Mouse (Mus musculus) embryonic facial prominence, embryonic 12.5 days (tissue): ENCODE measurements at regions not wholly inside any gene's neighbourhood (a gene's known extent, or its start where the extent isn't known, plus 50 kb on each side); places are given as distances from the start of the nearest gene placed in this dataset.
A peak's percentile ranks its signal among the peaks of the same experiment; 100 is the strongest.

Experiments
- ATAC-seq: fragments of 200-750 bp; cut with Nextera tagmentation; 2 replicates; pipeline ENCODE4 v1.8.0; 2017; ENCODE audit not compliant: insufficient number of reproducible peaks, insufficient read depth, low FRiP score, low TSS enrichment
- H3K27ac ChIP-seq: fragments of 300-500 bp; sonication (generic); 2 replicates; pipeline ENCODE4 v1.5.1; 2016; ENCODE audit warnings: mild to moderate bottlenecking
- H3K27me3 ChIP-seq: fragments of 300-500 bp; sonication (generic); 2 replicates; pipeline ENCODE4 v1.6.1; 2016; ENCODE audit warnings: mild to moderate bottlenecking, moderate library complexity
- H3K36me3 ChIP-seq: fragments of 300-500 bp; sonication (generic); 2 replicates; pipeline ENCODE4 v1.6.1; 2016; ENCODE audit warnings: mild to moderate bottlenecking
- H3K4me1 ChIP-seq: fragments of 300-500 bp; sonication (generic); 2 replicates; pipeline ENCODE4 v1.6.1; 2016
- H3K4me2 ChIP-seq: fragments of 300-500 bp; sonication (generic); replicated peaks from 2 replicates; pipeline ENCODE4 v1.6.1; 2016; ENCODE audit warnings: mild to moderate bottlenecking, moderate library complexity
- H3K4me3 ChIP-seq: fragments of 300-500 bp; sonication (generic); 2 replicates; pipeline ENCODE4 v1.5.1; 2016; ENCODE audit warnings: mild to moderate bottlenecking
- H3K9ac ChIP-seq: fragments of 300-500 bp; sonication (generic); 2 replicates; pipeline ENCODE4 v1.6.1; 2016; ENCODE audit warnings: mild to moderate bottlenecking, moderate library complexity
- H3K9me3 ChIP-seq: fragments of 300-500 bp; sonication (generic); 2 replicates; pipeline ENCODE4 v1.6.1; 2016; ENCODE audit warnings: mild to moderate bottlenecking, moderate library complexity
- WGBS: fragments of 180-500 bp; shearing (Covaris S2); methylation state at CpG from one replicate; pipeline ENCODE4 v1.1.7; 2016; 5-methylcytosine and 5-hydroxymethylcytosine counted together

GRCm38 (mm10) chr13:37559056-37559455, 214.0 kb downstream of the Ly86 start:
- no peak overlapping the region for H3K27ac ChIP-seq
- no peaks in the 10 kb centered on the region for H3K36me3 ChIP-seq
- H3K9me3 ChIP-seq: no peaks in the 10 kb centered on the region
- H3K4me2 ChIP-seq: no peak overlapping the region
- H3K4me3 ChIP-seq: no peak overlapping the region
- no peak for ATAC-seq
- WGBS: 49% methylated on average over 5 of the region's 5 CpGs
- peaks cover 29% of the 10 kb centered on the region for H3K4me1 ChIP-seq
- no peak overlapping the region for H3K9ac ChIP-seq
- no peaks in the 10 kb centered on the region for H3K27me3 ChIP-seq

GRCm38 (mm10) chr13:37559706-37560313, 214.8 kb downstream of the Ly86 start:
- no peak overlapping the region for H3K27ac ChIP-seq
- H3K4me2 ChIP-seq: no peak overlapping the region
- H3K4me1 ChIP-seq: peaks cover 29% of the 10 kb centered on the region
- H3K9me3 ChIP-seq: no peaks in the 10 kb centered on the region
- no peak for ATAC-seq
- no peaks in the 10 kb centered on the region for H3K36me3 ChIP-seq
- H3K27me3 ChIP-seq: no peaks in the 10 kb centered on the region
- H3K9ac ChIP-seq: no peak overlapping the region
- 69% methylated on average over 7 of the region's 7 CpGs for WGBS
- no peak overlapping the region for H3K4me3 ChIP-seq

DNA sequence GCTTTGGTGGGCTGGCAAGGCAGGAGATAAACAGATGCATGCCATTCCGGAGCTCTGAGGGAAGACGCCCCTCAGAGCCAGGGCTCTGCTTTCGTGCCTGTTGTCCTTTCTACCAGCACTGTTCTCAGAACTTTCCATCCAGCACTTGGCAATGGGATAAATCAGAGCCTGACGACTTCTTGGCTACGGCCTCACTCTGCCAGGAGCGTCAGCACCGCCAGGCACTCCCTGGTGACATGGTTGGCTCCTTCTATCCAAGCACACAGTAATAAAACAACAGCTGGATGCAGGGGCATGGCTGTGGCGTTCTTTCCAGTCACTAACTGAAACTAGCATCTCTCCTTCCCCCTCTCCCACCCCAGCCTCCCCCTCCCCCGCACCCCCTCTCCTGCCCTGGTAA, 215.4 kb downstream of the Ly86 start:
- Histone ChIP-seq H3K9ac (no peak overlapping the region), H3K4me1 (peaks cover 29% of the 10 kb centered on the region), H3K9me3 (no peaks in the 10 kb centered on the region), H3K4me2 (no peak overlapping the region), H3K4me3 (no peak overlapping the region), H3K27me3 (no peaks in the 10 kb centered on the region), H3K36me3 (no peaks in the 10 kb centered on the region), H3K27ac (no peak overlapping the region)
- ATAC-seq: no peak
- 43% methylated on average over 9 of the region's 9 CpGs for WGBS

- Histone ChIP-seq H3K4me1 (peaks cover 29% of the 10 kb centered on the region), H3K4me3 (no peak overlapping the region), H3K9ac (no peak overlapping the region), H3K4me2 (no peak overlapping the region), H3K27ac (no peak overlapping the region), H3K36me3 (no peaks in the 10 kb centered on the region), H3K9me3 (no peaks in the 10 kb centered on the region), H3K27me3 (no peaks in the 10 kb centered on the region)
- ATAC-seq: no peak; the same call in 1 of the 2 replicates
- WGBS: 35% methylated on average over 3 of the region's 3 CpGs
These were observed 215.8 kb downstream of the Ly86 start for GRCm38 (mm10) chr13:37560800-37561199.

DNA sequence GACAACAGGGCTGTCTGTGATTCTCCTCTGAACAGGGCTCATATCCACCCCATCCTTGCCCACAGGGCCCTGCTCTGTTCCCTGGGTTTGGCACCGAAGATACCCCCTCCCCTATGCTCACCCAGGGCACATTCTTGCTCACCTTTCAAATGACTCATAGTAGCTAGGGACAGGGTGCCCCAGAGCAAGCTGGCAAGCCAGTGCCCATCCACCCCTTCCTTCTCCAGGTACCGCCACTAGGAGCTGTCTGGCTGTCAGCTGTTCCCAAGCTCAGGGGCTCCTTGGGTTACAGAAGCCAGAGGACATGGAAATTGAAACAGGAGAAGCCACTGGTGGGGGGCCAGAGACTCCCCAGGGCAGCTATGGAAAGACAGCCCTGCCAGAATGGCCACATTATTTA, 216.4 kb downstream of the Ly86 start:
- H3K9me3 ChIP-seq: no peaks in the 10 kb centered on the region
- no peak overlapping the region for H3K27ac ChIP-seq
- no peaks in the 10 kb centered on the region for H3K36me3 ChIP-seq
- H3K27me3 ChIP-seq: no peaks in the 10 kb centered on the region
- no peak overlapping the region for H3K9ac ChIP-seq
- ATAC-seq: no peak
- H3K4me3 ChIP-seq: no peak overlapping the region
- peaks cover 29% of the 10 kb centered on the region for H3K4me1 ChIP-seq
- no peak overlapping the region for H3K4me2 ChIP-seq
- WGBS: 37% methylated on average over 2 of the region's 2 CpGs

- WGBS: 43% methylated on average over 9 of the region's 9 CpGs
- Histone ChIP-seq H3K36me3 (no peaks in the 10 kb centered on the region), H3K4me3 (no peak overlapping the region), H3K4me2 (no peak overlapping the region), H3K9me3 (no peaks in the 10 kb centered on the region), H3K4me1 (peaks cover 29% of the 10 kb centered on the region), H3K9ac (no peak overlapping the region), H3K27ac (0 out of 2 replicates have a peak overlapping the region, but pooled peaks have one; percentile 30), H3K27me3 (no peaks in the 10 kb centered on the region)
- no peak for ATAC-seq
These were observed 216.1 kb upstream of the Rreb1 start for GRCm38 (mm10) chr13:37562141-37562540.

- 20% methylated on average over 5 of the region's 5 CpGs for WGBS
- H3K27ac ChIP-seq: 0 out of 2 replicates have a peak overlapping the region, but pooled peaks have one; percentile 30
- peak; percentile 53; the same call in 1 of the 2 replicates for ATAC-seq
These were observed 215.5 kb upstream of the Rreb1 start for GRCm38 (mm10) chr13:37562652-37563051.

DNA sequence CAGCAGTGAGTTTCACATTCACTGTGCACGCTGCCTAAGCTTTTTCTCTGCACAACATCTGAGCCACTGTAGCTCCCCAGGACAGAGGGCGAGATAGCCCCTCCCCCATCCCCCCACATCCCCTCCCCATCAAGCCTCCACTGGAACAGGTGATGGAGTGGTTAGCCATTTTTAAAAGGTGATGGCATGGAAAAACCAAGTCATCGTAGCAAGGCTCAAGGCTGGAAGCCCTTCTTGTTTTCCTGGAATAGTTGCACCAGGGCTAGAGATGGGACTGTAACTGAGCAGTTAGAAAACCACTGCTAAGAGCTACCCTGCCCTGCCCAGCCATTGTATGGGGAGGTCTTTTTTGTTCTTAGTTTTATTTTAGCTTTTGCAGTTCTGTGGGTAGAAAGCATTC, 209.1 kb upstream of the Rreb1 start:
- 65% methylated on average over 3 of the region's 3 CpGs for WGBS
- no peaks in the 10 kb centered on the region for H3K4me1 ChIP-seq
- H3K4me3 ChIP-seq: no peak overlapping the region
- H3K36me3 ChIP-seq: no peaks in the 10 kb centered on the region
- H3K27me3 ChIP-seq: no peaks in the 10 kb centered on the region
- H3K27ac ChIP-seq: no peak overlapping the region
- no peak overlapping the region for H3K4me2 ChIP-seq
- H3K9me3 ChIP-seq: no peaks in the 10 kb centered on the region
- H3K9ac ChIP-seq: no peak overlapping the region
- no peak for ATAC-seq

More at GRCm38 (mm10) chr13:37562652-37563051, 215.5 kb upstream of the Rreb1 start:
- H3K4me1 ChIP-seq: peaks cover 29% of the 10 kb centered on the region
- H3K4me3 ChIP-seq: no peak overlapping the region
- no peak overlapping the region for H3K9ac ChIP-seq
- no peaks in the 10 kb centered on the region for H3K9me3 ChIP-seq
- H3K36me3 ChIP-seq: no peaks in the 10 kb centered on the region
- H3K4me2 ChIP-seq: no peak overlapping the region
- H3K27me3 ChIP-seq: no peaks in the 10 kb centered on the region

- Histone ChIP-seq H3K27ac (no peak overlapping the region), H3K9ac (no peak overlapping the region), H3K9me3 (no peaks in the 10 kb centered on the region), H3K4me1 (no peaks in the 10 kb centered on the region), H3K27me3 (no peaks in the 10 kb centered on the region), H3K36me3 (no peaks in the 10 kb centered on the region), H3K4me3 (no peak overlapping the region), H3K4me2 (no peak overlapping the region)
- no peak for ATAC-seq
- WGBS: 86% methylated on average over 3 of the region's 3 CpGs
These were observed 208.7 kb upstream of the Rreb1 start for GRCm38 (mm10) chr13:37569486-37569885.

DNA sequence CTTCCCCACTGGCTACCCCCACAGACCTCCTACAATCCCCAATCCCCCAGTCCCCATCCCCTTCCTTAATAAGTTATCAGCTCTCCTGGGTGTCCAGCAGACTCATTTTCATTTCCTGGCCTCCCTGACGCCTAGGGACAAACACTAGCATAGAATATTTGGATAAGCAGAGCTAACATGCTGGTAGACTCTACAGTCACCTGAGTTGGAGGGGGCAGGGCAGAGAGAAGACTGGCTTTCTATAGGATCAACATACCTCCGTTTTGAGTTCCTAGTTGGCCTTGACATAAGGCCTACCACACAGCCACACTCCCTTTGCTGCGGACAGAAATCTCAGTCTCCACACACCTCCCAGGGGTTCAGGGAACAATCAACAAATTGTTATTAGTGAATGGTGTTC, 205.2 kb upstream of the Rreb1 start:
- Histone ChIP-seq H3K27me3 (no peaks in the 10 kb centered on the region), H3K4me1 (no peaks in the 10 kb centered on the region), H3K9me3 (no peaks in the 10 kb centered on the region), H3K9ac (no peak overlapping the region), H3K4me2 (no peak overlapping the region), H3K27ac (no peak overlapping the region), H3K36me3 (no peaks in the 10 kb centered on the region), H3K4me3 (no peak overlapping the region)
- WGBS: 54% methylated on average over 3 of the region's 3 CpGs
- ATAC-seq: no peak

DNA sequence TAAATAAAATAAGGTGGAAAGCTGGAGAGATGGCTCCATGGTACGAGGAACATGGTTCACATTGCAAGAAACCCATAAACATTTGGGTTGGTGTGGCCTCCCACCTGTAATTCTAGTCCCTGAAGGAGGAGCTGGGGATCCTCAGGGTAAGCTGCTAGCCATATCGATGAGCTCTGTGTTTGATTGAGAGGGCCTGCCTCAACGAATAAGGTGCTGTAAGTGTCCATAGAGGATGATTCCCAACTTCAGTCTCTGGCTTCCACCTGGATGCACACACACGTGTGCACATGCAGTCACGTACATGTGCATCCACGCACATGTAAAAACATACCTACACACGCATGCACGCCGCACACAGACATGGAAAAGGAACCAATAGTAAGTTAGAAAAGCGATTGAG, 199.0 kb upstream of the Rreb1 start:
- H3K4me2 ChIP-seq: no peak overlapping the region
- 88% methylated on average over 10 of the region's 10 CpGs for WGBS
- ATAC-seq: no peak
- no peaks in the 10 kb centered on the region for H3K36me3 ChIP-seq
- H3K9me3 ChIP-seq: no peaks in the 10 kb centered on the region
- no peak overlapping the region for H3K27ac ChIP-seq
- no peak overlapping the region for H3K9ac ChIP-seq
- H3K4me3 ChIP-seq: no peak overlapping the region
- peaks cover 4% of the 10 kb centered on the region; the same call in 1 of the 2 replicates for H3K4me1 ChIP-seq
- no peaks in the 10 kb centered on the region for H3K27me3 ChIP-seq

- Histone ChIP-seq H3K27ac (0 out of 2 replicates have a peak overlapping the region, but pooled peaks have one; percentile 17), H3K9me3 (no peaks in the 10 kb centered on the region), H3K27me3 (no peaks in the 10 kb centered on the region), H3K36me3 (no peaks in the 10 kb centered on the region), H3K4me1 (peaks cover 4% of the 10 kb centered on the region; the same call in 1 of the 2 replicates), H3K9ac (no peak overlapping the region), H3K4me2 (no peak overlapping the region), H3K4me3 (no peak overlapping the region)
- no peak; the same call in 1 of the 2 replicates for ATAC-seq
- 35% methylated on average over 11 of the region's 11 CpGs for WGBS
These were observed 198.4 kb upstream of the Rreb1 start for GRCm38 (mm10) chr13:37579775-37580174.
